Mouse (Mus musculus) kidney, embryonic 14.5 days (tissue): ENCODE measurements around the gene Hist1h4b. TPM values are rescaled to one million over a fixed set of nuclear protein-coding genes. Genes with fewer than 3 reads are reported as not detected.
"Not testable (repeated sequence)": the region's sequence is repeated elsewhere in the genome, so short reads cannot be mapped to it uniquely, and the experiment has no call there.

ENCODE experiments used
- ATAC-seq: fragments of 200-750 bp; cut with Nextera tagmentation; 2 replicates; pipeline ENCODE4 v1.8.0; 2017; ENCODE audit warnings: moderate number of reproducible peaks, mild to moderate bottlenecking, moderate TSS enrichment, moderate library complexity; ENCODE audit not compliant: low FRiP score, low TSS enrichment
- H3K27ac ChIP-seq: fragments of 300-500 bp; sonication (generic); 2 replicates; pipeline ENCODE4 v1.5.1; 2014; ENCODE audit warnings: low read depth, mild to moderate bottlenecking, low read length, moderate library complexity, mixed read lengths
- H3K27me3 ChIP-seq: fragments of 300-500 bp; sonication (generic); 2 replicates; pipeline ENCODE4 v1.6.1; 2014; ENCODE audit warnings: mild to moderate bottlenecking, low read length; ENCODE audit not compliant: control insufficient read depth, insufficient read depth
- H3K36me3 ChIP-seq: fragments of 300-500 bp; sonication (generic); 2 replicates; pipeline ENCODE4 v1.6.1; 2014; ENCODE audit warnings: low read length, mixed read lengths; ENCODE audit not compliant: control insufficient read depth, insufficient read depth
- H3K4me1 ChIP-seq: fragments of 300-500 bp; sonication (generic); 2 replicates; pipeline ENCODE4 v1.6.1; 2014; ENCODE audit warnings: low read length, mixed read lengths; ENCODE audit not compliant: control insufficient read depth, insufficient read depth
- H3K4me2 ChIP-seq: fragments of 300-500 bp; sonication (generic); replicated peaks from 2 replicates; pipeline ENCODE4 v1.6.1; 2014; ENCODE audit warnings: low read depth, mild to moderate bottlenecking, low read length
- H3K4me3 ChIP-seq: fragments of 300-500 bp; sonication (generic); 2 replicates; pipeline ENCODE4 v1.5.1; 2014; ENCODE audit warnings: mild to moderate bottlenecking, low read length
- H3K9ac ChIP-seq: fragments of 300-500 bp; sonication (generic); 2 replicates; pipeline ENCODE4 v1.6.1; 2014; ENCODE audit warnings: low read depth, mild to moderate bottlenecking, low read length, moderate library complexity
- H3K9me3 ChIP-seq: fragments of 300-500 bp; sonication (generic); 2 replicates; pipeline ENCODE4 v1.6.1; 2016; ENCODE audit warnings: low read length; ENCODE audit not compliant: control insufficient read depth
- WGBS: fragments of 180-500 bp; shearing (Covaris S2); extraction: QIAGEN DNeasy Blood & Tissue Kit; methylation state at CpG from one replicate; pipeline ENCODE4 v1.1.7; 2014; 5-methylcytosine and 5-hydroxymethylcytosine counted together
- polyA plus RNA-seq: library from polyadenylated mRNA; unstranded; fragments of >200 nt; fragmentation: Nextera tagmentation; extraction: Ambion mirVana; gene quantifications from 2 replicates; pipeline ENCODE4 v1.2.1, GENCODE M21; 2014

Hist1h4b gene
- polyA plus RNA-seq, 1 experiment from 2014 or later, result 7.0 TPM

- H3K27ac ChIP-seq, result peak overlapping the region; percentile 98
- no peaks in the 10 kb centered on the region for H3K9me3 ChIP-seq
- peaks cover 21% of the 10 kb centered on the region; the same call in 1 of the 2 replicates for H3K4me1 ChIP-seq
- peak overlapping the region; percentile 75 for H3K9ac ChIP-seq
- H3K4me3 ChIP-seq, result peak overlapping the region; percentile 41
- H3K4me2 ChIP-seq, result peak overlapping the region; percentile 67
- WGBS, result 2% methylated on average over 13 of the region's 36 CpGs
- H3K36me3 ChIP-seq, result no peaks in the 10 kb centered on the region
- ATAC-seq, result no peak
- no peaks in the 10 kb centered on the region for H3K27me3 ChIP-seq
These were observed 12.1 kb upstream of the Hist1h4b start for GRCm38 (mm10) chr13:23744421-23745380.

- Histone ChIP-seq H3K27ac (peak within 1 kb of the TSS; percentile 98), H3K36me3 (no peaks in the 10 kb centered on the region), H3K9ac (peak within 1 kb of the TSS; percentile 75), H3K4me2 (peak within 1 kb of the TSS; percentile 67), H3K27me3 (no peaks in the 10 kb centered on the region), H3K9me3 (no peaks in the 10 kb centered on the region), H3K4me3 (peak within 1 kb of the TSS; percentile 45), H3K4me1 (peaks cover 18% of the 10 kb centered on the region; the same call in 1 of the 2 replicates)
- ATAC-seq, result peak; percentile 75
- 1% methylated on average over 21 of the region's 28 CpGs for WGBS
These were observed 11.2 kb upstream of the Hist1h4b start, which contains the start of gene Hist1h3c for GRCm38 (mm10) chr13:23745381-23746161. TSS of gene Hist1h3c (minus strand) at chr13:23745602.

GRCm38 (mm10) chr13:23746201-23747080, 10.4 kb upstream of the Hist1h4b start, which contains the start of gene Hist1h2bb:
TSS of gene Hist1h2bb (plus strand) at chr13:23746734.
- under 1% methylated on average over 37 of the region's 58 CpGs for WGBS
- Histone ChIP-seq H3K4me1 (peaks cover 14% of the 10 kb centered on the region; the same call in 1 of the 2 replicates), H3K4me2 (peak within 1 kb of the TSS; percentile 67), H3K27ac (peak within 1 kb of the TSS; percentile 98), H3K4me3 (peak within 1 kb of the TSS; percentile 45), H3K9ac (peak within 1 kb of the TSS; percentile 73)
- H3K36me3 ChIP-seq, H3K27me3 ChIP-seq, H3K9me3 ChIP-seq: not testable (repeated sequence)
- peak; percentile 95 for ATAC-seq

GRCm38 (mm10) chr13:23747081-23747891, 9.5 kb upstream of the Hist1h4b start:
- peak overlapping the region; percentile 45 for H3K4me3 ChIP-seq
- no peaks in the 10 kb centered on the region for H3K9me3 ChIP-seq
- H3K27me3 ChIP-seq, result no peaks in the 10 kb centered on the region
- peak overlapping the region; percentile 56 for H3K9ac ChIP-seq
- 6% methylated on average over 10 of the region's 13 CpGs for WGBS
- ATAC-seq, result 0 out of 2 replicates have a peak, but pooled peaks have one; percentile 1
- H3K4me2 ChIP-seq, result peak overlapping the region; percentile 67
- no peaks in the 10 kb centered on the region for H3K36me3 ChIP-seq
- peaks cover 14% of the 10 kb centered on the region; the same call in 1 of the 2 replicates for H3K4me1 ChIP-seq
- H3K27ac ChIP-seq, result peak overlapping the region; percentile 98

- H3K4me1 ChIP-seq, result peaks cover 14% of the 10 kb centered on the region; the same call in 1 of the 2 replicates
- H3K9me3 ChIP-seq, result no peaks in the 10 kb centered on the region
- no peak for ATAC-seq
- H3K4me3 ChIP-seq, result peak overlapping the region; percentile 45; the same call in 1 of the 2 replicates
- H3K9ac ChIP-seq, result peak overlapping the region; percentile 56; the same call in 1 of the 2 replicates
- H3K27me3 ChIP-seq, result no peaks in the 10 kb centered on the region
- peak overlapping the region; percentile 98 for H3K27ac ChIP-seq
- no peaks in the 10 kb centered on the region for H3K36me3 ChIP-seq
- WGBS, result 10% methylated on average over 4 of the region's 4 CpGs
- peak overlapping the region; percentile 67 for H3K4me2 ChIP-seq
These were observed 8.9 kb upstream of the Hist1h4b start for GRCm38 (mm10) chr13:23747892-23748288.

GRCm38 (mm10) chr13:23749563-23750121, 7.2 kb upstream of the Hist1h4b start:
- no peak overlapping the region for H3K4me2 ChIP-seq
- H3K9me3 ChIP-seq, result no peaks in the 10 kb centered on the region
- H3K27ac ChIP-seq, result peak overlapping the region; percentile 92
- H3K4me3 ChIP-seq, result no peak overlapping the region
- no peak overlapping the region for H3K9ac ChIP-seq
- no peaks in the 10 kb centered on the region for H3K27me3 ChIP-seq
- no peaks in the 10 kb centered on the region for H3K36me3 ChIP-seq
- 85% methylated on average over 5 of the region's 5 CpGs for WGBS
- ATAC-seq, result no peak
- H3K4me1 ChIP-seq, result peaks cover 8% of the 10 kb centered on the region; the same call in 1 of the 2 replicates

- peak within 1 kb of the TSS; percentile 70 for H3K9ac ChIP-seq
- not testable (repeated sequence) for H3K27me3 ChIP-seq, H3K36me3 ChIP-seq, H3K4me1 ChIP-seq, H3K9me3 ChIP-seq
- WGBS, result under 1% methylated on average over 25 of the region's 47 CpGs
- peak within 1 kb of the TSS; percentile 97 for H3K27ac ChIP-seq
- peak; percentile 50; the same call in 1 of the 2 replicates for ATAC-seq
- peak within 1 kb of the TSS; percentile 53 for H3K4me2 ChIP-seq
- H3K4me3 ChIP-seq, result peak within 1 kb of the TSS; percentile 44
These were observed 5.9 kb upstream of the Hist1h4b start, which contains the start of gene Hist1h2ab for GRCm38 (mm10) chr13:23750839-23751477. TSS of gene Hist1h2ab (plus strand) at chr13:23751126.
